Mouse (Mus musculus) cortical plate, adult 2 months (tissue): ENCODE measurements at regions not wholly inside any gene's neighbourhood (a gene's known extent, or its start where the extent isn't known, plus 50 kb on each side); places are given as distances from the start of the nearest gene placed in this dataset.

Source experiments
- H3K27ac ChIP-seq: fragments of 200-500 bp; 2 replicates; pipeline ENCODE4 v1.5.1; 2012; ENCODE audit warnings: low read length, control low read depth, inconsistent platforms; ENCODE audit not compliant: insufficient read depth
- H3K4me1 ChIP-seq: fragments of 200-500 bp; 2 replicates; pipeline ENCODE4 v1.6.1; 2011; ENCODE audit warnings: low read length; ENCODE audit not compliant: control insufficient read depth, insufficient read depth
- H3K4me3 ChIP-seq: fragments of 200-500 bp; 2 replicates; pipeline ENCODE4 v1.5.1; 2011; ENCODE audit warnings: mild to moderate bottlenecking, low read length, control low read depth; ENCODE audit not compliant: insufficient read depth
- CTCF ChIP-seq: fragments of 200-500 bp; IDR thresholded peaks from 2 replicates; pipeline ENCODE4 v1.5.1; 2011; ENCODE audit warnings: mild to moderate bottlenecking, control low read depth, low read length; ENCODE audit not compliant: insufficient read depth; ENCODE audit errors: extremely low read depth
- POLR2A ChIP-seq: fragments of 200-500 bp; IDR thresholded peaks from 2 replicates; pipeline ENCODE4 v1.6.1; 2011; ENCODE audit warnings: mild to moderate bottlenecking, low read length, control low read depth; ENCODE audit not compliant: insufficient read depth; ENCODE audit errors: extremely low read depth

DNA sequence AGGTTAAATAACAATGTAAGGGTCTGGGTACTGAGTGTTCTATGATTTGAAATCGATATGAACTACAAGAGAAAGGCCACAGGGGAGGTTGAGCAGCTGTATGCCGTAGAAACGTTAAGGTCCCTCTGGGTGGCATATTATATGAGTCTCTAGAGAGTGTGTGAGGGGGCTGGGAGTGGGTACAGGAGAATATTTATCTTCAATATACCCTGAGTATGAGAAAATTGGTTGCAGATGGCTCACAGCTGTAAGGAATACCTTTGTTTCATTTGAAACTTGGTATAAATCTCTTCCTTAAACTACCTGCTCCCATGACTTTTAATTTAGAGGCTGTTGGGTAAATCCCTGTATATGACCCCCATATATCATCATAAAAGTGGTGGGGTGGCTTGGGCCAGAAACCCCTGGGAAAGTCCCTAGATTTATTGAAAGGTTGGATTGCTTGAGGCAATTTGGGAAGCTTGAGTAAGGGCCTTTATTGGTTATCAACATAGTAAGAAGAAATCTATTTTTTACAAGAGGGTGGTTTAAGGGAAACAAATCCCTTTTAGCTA, 128.7 kb upstream of the Prkg2 start:
- Histone ChIP-seq H3K4me3 (no peak overlapping the region), H3K27ac (no peak overlapping the region), H3K4me1 (no peaks in the 10 kb centered on the region)
- TF ChIP-seq CTCF (no peak), POLR2A (no peak)

DNA sequence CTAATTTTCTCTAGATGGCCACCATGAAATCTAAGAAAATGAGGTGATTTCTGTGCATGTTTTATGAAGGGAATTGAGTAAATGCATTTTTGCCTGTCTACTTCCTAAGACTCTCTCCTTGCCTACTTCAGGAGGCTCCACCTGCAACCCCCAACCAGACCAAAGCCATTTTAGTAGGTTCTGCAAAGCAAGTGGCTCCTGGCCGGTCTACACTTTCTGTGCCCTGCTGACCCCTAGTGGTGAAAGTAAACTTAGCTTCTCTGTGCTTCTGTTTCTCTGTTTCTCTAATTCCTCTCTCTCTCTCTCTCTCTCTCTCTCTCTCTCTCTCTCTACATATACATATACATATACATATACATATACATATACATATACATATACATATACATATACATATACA, 120.8 kb upstream of the Prkg2 start:
- no peak overlapping the region for H3K4me3 ChIP-seq
- TF ChIP-seq POLR2A (no peak), CTCF (peak; percentile 68)
- no peak overlapping the region for H3K27ac ChIP-seq
- no peaks in the 10 kb centered on the region for H3K4me1 ChIP-seq

- Histone ChIP-seq H3K4me1 (no peaks in the 10 kb centered on the region), H3K4me3 (no peak overlapping the region), H3K27ac (no peak overlapping the region)
- TF ChIP-seq CTCF = no peak
- TF ChIP-seq POLR2A = no peak
These were observed 116.2 kb upstream of the Prkg2 start for GRCm38 (mm10) chr5:99153269-99153850.

GRCm38 (mm10) chr5:99152299-99152698, 115.1 kb upstream of the Prkg2 start:
- Histone ChIP-seq H3K4me3 (no peak overlapping the region), H3K27ac (no peak overlapping the region), H3K4me1 (no peaks in the 10 kb centered on the region)
- no peak for TF ChIP-seq CTCF
- no peak for TF ChIP-seq POLR2A

- TF ChIP-seq POLR2A (no peak), CTCF (no peak)
- Histone ChIP-seq H3K4me3 (no peak overlapping the region), H3K27ac (no peak overlapping the region), H3K4me1 (no peaks in the 10 kb centered on the region)
These were observed 112.8 kb upstream of the Prkg2 start for GRCm38 (mm10) chr5:99149904-99150303.

GRCm38 (mm10) chr5:99132670-99133069, 95.5 kb upstream of the Prkg2 start:
- TF ChIP-seq CTCF = no peak
- no peak for TF ChIP-seq POLR2A
- H3K4me1 ChIP-seq = no peaks in the 10 kb centered on the region
- no peak overlapping the region for H3K4me3 ChIP-seq
- no peak overlapping the region for H3K27ac ChIP-seq

DNA sequence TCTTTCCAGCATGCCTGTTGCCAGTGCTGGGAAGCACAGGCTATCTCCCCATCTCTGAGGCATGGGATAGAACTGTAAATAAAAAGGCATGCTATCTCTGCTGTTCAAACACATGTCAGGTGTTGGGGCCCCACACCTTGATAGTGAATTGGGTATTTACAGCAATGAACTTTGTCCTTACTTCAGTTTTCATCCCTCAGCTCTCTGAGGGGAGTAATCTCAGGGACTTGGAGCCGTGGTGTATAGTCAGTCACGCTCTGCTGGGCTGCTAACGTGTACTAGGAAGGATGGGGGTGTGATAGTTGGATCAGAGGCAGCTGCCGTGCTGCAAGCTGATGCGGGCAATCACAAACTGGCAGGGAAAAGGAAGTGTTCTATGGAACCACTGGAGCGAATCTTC, 91.5 kb upstream of the Prkg2 start:
- TF ChIP-seq POLR2A = no peak
- TF ChIP-seq CTCF = no peak
- Histone ChIP-seq H3K4me3 (no peak overlapping the region), H3K4me1 (no peaks in the 10 kb centered on the region), H3K27ac (no peak overlapping the region)

GRCm38 (mm10) chr5:99125418-99125817, 88.3 kb upstream of the Prkg2 start:
- Histone ChIP-seq H3K4me3 (no peak overlapping the region), H3K27ac (no peak overlapping the region)
- TF ChIP-seq POLR2A = no peak
- TF ChIP-seq CTCF = no peak

GRCm38 (mm10) chr5:99111755-99112154, 74.6 kb upstream of the Prkg2 start:
- Histone ChIP-seq H3K4me3 (no peak overlapping the region), H3K4me1 (no peaks in the 10 kb centered on the region), H3K27ac (no peak overlapping the region)
- no peak for TF ChIP-seq CTCF
- no peak for TF ChIP-seq POLR2A

More at GRCm38 (mm10) chr5:99125418-99125817, 88.3 kb upstream of the Prkg2 start:
- no peaks in the 10 kb centered on the region for H3K4me1 ChIP-seq

GRCm38 (mm10) chr5:99111235-99111634, 74.1 kb upstream of the Prkg2 start:
- Histone ChIP-seq H3K4me1 (no peaks in the 10 kb centered on the region), H3K4me3 (no peak overlapping the region), H3K27ac (no peak overlapping the region)
- TF ChIP-seq POLR2A = no peak
- TF ChIP-seq CTCF = no peak

DNA sequence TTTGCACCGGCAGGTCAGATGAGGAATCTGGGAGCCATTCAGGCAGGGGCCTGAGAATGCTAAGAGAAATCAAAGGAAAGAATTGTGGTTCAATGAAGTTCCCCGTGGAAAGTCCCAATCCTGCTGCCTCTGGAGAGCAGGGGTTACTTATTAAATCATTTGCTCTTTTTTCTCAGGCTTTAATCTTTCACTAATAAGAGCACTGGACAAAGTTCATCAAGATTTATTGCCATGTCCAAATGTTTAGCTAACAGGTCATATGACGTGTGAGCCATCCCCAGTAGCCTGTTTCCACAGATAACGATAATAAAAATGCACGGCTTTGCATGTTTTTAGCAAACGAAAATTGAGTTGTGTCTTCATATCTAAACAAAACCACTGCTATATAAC, 62.6 kb upstream of the Prkg2 start:
- TF ChIP-seq CTCF (no peak), POLR2A (no peak)
- Histone ChIP-seq H3K27ac (no peak overlapping the region), H3K4me1 (no peaks in the 10 kb centered on the region), H3K4me3 (no peak overlapping the region)
